Mouse (Mus musculus): ENCODE data around the gene Gm45808. TPM values are rescaled to one million over a fixed set of nuclear protein-coding genes. Genes with fewer than 3 reads are reported as not detected.
"Not testable (repeated sequence)": the region's sequence is repeated elsewhere in the genome, so short reads cannot be mapped to it uniquely, and the experiment has no call there.

Gm45808 gene
- polyA plus RNA-seq (2017; shearing (Covaris generic)) = not detected

GRCm38 (mm10) chr7:45486761-45487415 is at the start of gene Gm45808:
TSS of gene Gm45808 (minus strand) at chr7:45486811.
- ATAC-seq = no peak

- ATAC-seq = no peak
Observed at GRCm38 (mm10) chr7:45535676-45536075, 49.1 kb upstream of the Gm45808 start.

- ATAC-seq = no peak
Observed at GRCm38 (mm10) chr7:45530643-45531042, 44.0 kb upstream of the Gm45808 start.

- no peak for ATAC-seq
Observed at GRCm38 (mm10) chr7:45529461-45529860, 42.9 kb upstream of the Gm45808 start.

GRCm38 (mm10) chr7:45527169-45527568 is 40.6 kb upstream of the Gm45808 start:
- ATAC-seq = not testable (repeated sequence)

- ATAC-seq = peak; percentile 13
Observed at GRCm38 (mm10) chr7:45526474-45527120, 40.0 kb upstream of the Gm45808 start.

- peak; percentile 79 for ATAC-seq
Observed at GRCm38 (mm10) chr7:45525809-45526473, 39.3 kb upstream of the Gm45808 start, which contains the start of the genes Ppp1r15a and Plekha4. TSS of gene Ppp1r15a (minus strand) at chr7:45526268. TSS of gene Plekha4 (plus strand) at chr7:45526330.

- no peak for ATAC-seq
Observed at GRCm38 (mm10) chr7:45524841-45525621, 38.4 kb upstream of the Gm45808 start.

GRCm38 (mm10) chr7:45523678-45524170 is 37.1 kb upstream of the Gm45808 start:
- ATAC-seq = no peak

- no peak for ATAC-seq
Observed at GRCm38 (mm10) chr7:45522957-45523676, 36.5 kb upstream of the Gm45808 start.

- ATAC-seq = no peak
Observed at GRCm38 (mm10) chr7:45522194-45522752, 35.7 kb upstream of the Gm45808 start.

GRCm38 (mm10) chr7:45521728-45522184 is 35.1 kb upstream of the Gm45808 start:
- ATAC-seq = peak; percentile 63

- no peak for ATAC-seq
Observed at GRCm38 (mm10) chr7:45520605-45521004, 34.0 kb upstream of the Gm45808 start.

- ATAC-seq = no peak
Observed at GRCm38 (mm10) chr7:45519345-45520120, 32.9 kb upstream of the Gm45808 start.

GRCm38 (mm10) chr7:45518618-45519017 is 32.0 kb upstream of the Gm45808 start:
- ATAC-seq = no peak

GRCm38 (mm10) chr7:45516846-45517245 is 30.2 kb upstream of the Gm45808 start:
- ATAC-seq = not testable (repeated sequence)

- ATAC-seq = no peak
Observed at GRCm38 (mm10) chr7:45515436-45515835, 28.8 kb upstream of the Gm45808 start.

- no peak for ATAC-seq
Observed at GRCm38 (mm10) chr7:45514411-45514810, 27.8 kb upstream of the Gm45808 start.

GRCm38 (mm10) chr7:45509912-45510787 is 23.5 kb upstream of the Gm45808 start, which contains the start of gene Nucb1:
TSS of gene Nucb1 (minus strand) at chr7:45510406.
- ATAC-seq = peak; percentile 89

Data from activated CD4-positive, CD25-positive, alpha-beta regulatory T cell, adult 4 months (primary cell).